Mouse (Mus musculus): ENCODE data around the gene Strbp. TPM values are rescaled to one million over a fixed set of nuclear protein-coding genes. Genes with fewer than 3 reads are reported as not detected.

Strbp gene
- polyA plus RNA-seq, 1 experiment from 2014 or later = 47.9 TPM

GRCm38 (mm10) chr2:37460707-37461106 is 243.0 kb downstream of the Strbp start:
- H3K9me3 ChIP-seq = no peaks in the 10 kb centered on the region
- no peak overlapping the region for H3K4me2 ChIP-seq (replicated peaks)
- H3K9ac ChIP-seq = no peak overlapping the region
- no peak for ATAC-seq (ENCODE audit: insufficient number of reproducible peaks, insufficient read depth, low FRiP score, low TSS enrichment)
- 91% methylated on average over 4 of the region's 4 CpGs for WGBS
- H3K4me1 ChIP-seq = no peaks in the 10 kb centered on the region
- H3K27me3 ChIP-seq = no peaks in the 10 kb centered on the region
- H3K4me3 ChIP-seq = no peak overlapping the region
- H3K36me3 ChIP-seq = no peaks in the 10 kb centered on the region
- H3K27ac ChIP-seq = no peak overlapping the region

GRCm38 (mm10) chr2:37452376-37452760 is 251.3 kb downstream of the Strbp start:
- WGBS = 1% methylated on average over 23 of the region's 24 CpGs
- H3K9ac ChIP-seq = peak overlapping the region; percentile 93
- peak overlapping the region; percentile 84 for H3K4me2 ChIP-seq (replicated peaks)
- H3K4me3 ChIP-seq = peak overlapping the region; percentile 92
- no peaks in the 10 kb centered on the region for H3K36me3 ChIP-seq
- peak overlapping the region; percentile 82 for H3K27ac ChIP-seq
- H3K9me3 ChIP-seq = no peaks in the 10 kb centered on the region
- peaks cover 6% of the 10 kb centered on the region for H3K4me1 ChIP-seq
- peak; percentile 84 for ATAC-seq (ENCODE audit: insufficient number of reproducible peaks, insufficient read depth, low FRiP score, low TSS enrichment)
- H3K27me3 ChIP-seq = no peaks in the 10 kb centered on the region

GRCm38 (mm10) chr2:37451667-37452375 is 251.8 kb downstream of the Strbp start:
- peak overlapping the region; percentile 84 for H3K4me2 ChIP-seq (replicated peaks)
- H3K4me1 ChIP-seq = peaks cover 6% of the 10 kb centered on the region
- peak; percentile 96 for ATAC-seq (ENCODE audit: insufficient number of reproducible peaks, insufficient read depth, low FRiP score, low TSS enrichment)
- H3K27me3 ChIP-seq = no peaks in the 10 kb centered on the region
- H3K9me3 ChIP-seq = no peaks in the 10 kb centered on the region
- WGBS = 8% methylated on average over 43 of the region's 44 CpGs
- H3K36me3 ChIP-seq = no peaks in the 10 kb centered on the region
- H3K4me3 ChIP-seq = peak overlapping the region; percentile 92
- H3K9ac ChIP-seq = peak overlapping the region; percentile 93
- H3K27ac ChIP-seq = peak overlapping the region; percentile 82

GRCm38 (mm10) chr2:37442611-37443591 is 260.8 kb downstream of the Strbp start, which contains the start of the genes Zbtb26, Zbtb6 and Rabgap1:
Gene Zbtb26, minus strand, starts transcription at chr2:37443135.
Gene Zbtb6, minus strand, starts transcription at chr2:37443171.
Gene Rabgap1, plus strand, starts transcription at chr2:37443279.
- Histone ChIP-seq H3K36me3 (0 out of 2 replicates have a peak, but pooled peaks cover 6% of the 10 kb centered on the region), H3K9me3 (no peaks in the 10 kb centered on the region), H3K4me2 (replicated peaks) (peak within 1 kb of the TSS; percentile 71), H3K4me3 (peak within 1 kb of the TSS; percentile 81), H3K9ac (peak within 1 kb of the TSS; percentile 91), H3K4me1 (peaks cover 17% of the 10 kb centered on the region), H3K27ac (peak within 1 kb of the TSS; percentile 91), H3K27me3 (no peaks in the 10 kb centered on the region)
- ATAC-seq (ENCODE audit: insufficient number of reproducible peaks, insufficient read depth, low FRiP score, low TSS enrichment) = peak; percentile 97
- under 1% methylated on average over 51 of the region's 51 CpGs for WGBS

Small RNAs within 50 kb of the gene (microRNA-seq; reads per million reads assigned to microRNA genes)
- 1.1 reads per million for gene Mir5128

Other genes starting within 250 kb of the Strbp start
- 2.3 TPM in 2 replicates for gene Gpr21, start 187.5 kb downstream of the Strbp start, polyA plus RNA-seq (2016; fragmentation: Nextera tagmentation; extraction: Ambion mirVana)
- gene Crb2, start 72.4 kb upstream of the Strbp start, polyA plus RNA-seq (2016; fragmentation: Nextera tagmentation; extraction: Ambion mirVana) = 3.2 and 3.8 TPM in 2 replicates

Measured in embryonic facial prominence, embryonic 12.5 days (tissue).